Mouse (Mus musculus) ES-Bruce4 (cell line): ENCODE data around the gene Gsap. TPM values are rescaled to one million over a fixed set of nuclear protein-coding genes. Genes with fewer than 3 reads are reported as not detected.

Experiments
- H3K27ac ChIP-seq: 2 replicates; pipeline ENCODE4 v1.5.1; 2012; ENCODE audit warnings: low read length, inconsistent platforms; ENCODE audit not compliant: insufficient read depth
- H3K27me3 ChIP-seq: 2 replicates; pipeline ENCODE4 v1.6.1; 2012; ENCODE audit warnings: mild to moderate bottlenecking, low read length, inconsistent platforms; ENCODE audit not compliant: control insufficient read depth, poor library complexity, insufficient read depth, severe bottlenecking
- H3K36me3 ChIP-seq: 2 replicates; pipeline ENCODE4 v1.6.1; 2012; ENCODE audit warnings: inconsistent platforms, mild to moderate bottlenecking, low read length, moderate library complexity; ENCODE audit not compliant: control insufficient read depth, poor library complexity, insufficient read depth, severe bottlenecking
- H3K4me1 ChIP-seq: one replicate; pipeline ENCODE4 v1.8.1; 2011; ENCODE audit warnings: low read length; ENCODE audit not compliant: control insufficient read depth, insufficient read depth
- H3K4me3 ChIP-seq: 2 replicates; pipeline ENCODE4 v1.5.1; 2011; ENCODE audit warnings: low read depth, mild to moderate bottlenecking, low read length
- H3K9ac ChIP-seq: 2 replicates; pipeline ENCODE4 v1.6.1; 2012; ENCODE audit warnings: low read depth, mild to moderate bottlenecking, inconsistent platforms; ENCODE audit not compliant: poor library complexity, severe bottlenecking
- H3K9me3 ChIP-seq: replicated peaks from 2 replicates; pipeline ENCODE4 v1.6.1; 2012; ENCODE audit warnings: mild to moderate bottlenecking, low read length, inconsistent platforms; ENCODE audit not compliant: control insufficient read depth, poor library complexity, insufficient read depth, severe bottlenecking
- CTCF ChIP-seq: IDR thresholded peaks from one replicate; pipeline ENCODE4 v1.8.1; 2011; ENCODE audit warnings: low read depth, low read length
- EP300 ChIP-seq: IDR thresholded peaks from 2 replicates; pipeline ENCODE4 v1.6.1; 2011; ENCODE audit warnings: low read depth, low read length; ENCODE audit not compliant: insufficient read depth
- POLR2A ChIP-seq: IDR thresholded peaks from one replicate; pipeline ENCODE4 v1.8.1; 2011; ENCODE audit warnings: low read length; ENCODE audit not compliant: insufficient read depth
- polyA plus RNA-seq: library from polyadenylated mRNA; stranded (reverse); fragments of >200 nt; gene quantifications from 2 replicates; pipeline ENCODE4 v1.2.4, GENCODE M21; 2011; ENCODE audit warnings: low read depth; ENCODE audit not compliant: missing spikeins, insufficient read depth, insufficient read length

Gsap gene
- polyA plus RNA-seq, 1 experiment: 8.9 TPM

DNA sequence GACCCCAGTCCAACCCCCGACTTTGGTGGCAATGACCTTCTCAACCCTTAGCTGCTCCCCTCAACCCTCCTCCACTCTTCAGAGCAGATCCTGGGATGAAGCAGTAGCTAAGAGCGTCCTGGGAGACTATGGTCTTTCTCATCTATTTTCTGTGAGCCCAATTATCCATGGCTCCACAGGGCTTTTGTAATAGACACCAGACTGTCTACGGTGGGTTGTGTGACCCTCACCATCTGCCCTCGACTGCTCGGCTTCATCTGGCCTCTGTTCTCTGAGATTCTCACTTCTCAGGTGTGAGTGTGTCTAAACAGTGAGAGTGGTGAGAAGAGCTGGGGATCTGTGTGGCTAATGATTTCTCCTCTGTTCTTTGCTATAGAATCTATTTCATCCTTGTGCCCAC, 121.1 kb downstream of the Gsap start:
- TF ChIP-seq CTCF: no peak
- no peak for TF ChIP-seq EP300
- no peak for TF ChIP-seq POLR2A
- Histone ChIP-seq H3K27me3 (no peaks in the 10 kb centered on the region), H3K4me1 (no peaks in the 10 kb centered on the region), H3K27ac (no peak overlapping the region), H3K4me3 (no peak overlapping the region), H3K9ac (no peak overlapping the region), H3K36me3 (no peaks in the 10 kb centered on the region), H3K9me3 (no peaks in the 10 kb centered on the region)

DNA sequence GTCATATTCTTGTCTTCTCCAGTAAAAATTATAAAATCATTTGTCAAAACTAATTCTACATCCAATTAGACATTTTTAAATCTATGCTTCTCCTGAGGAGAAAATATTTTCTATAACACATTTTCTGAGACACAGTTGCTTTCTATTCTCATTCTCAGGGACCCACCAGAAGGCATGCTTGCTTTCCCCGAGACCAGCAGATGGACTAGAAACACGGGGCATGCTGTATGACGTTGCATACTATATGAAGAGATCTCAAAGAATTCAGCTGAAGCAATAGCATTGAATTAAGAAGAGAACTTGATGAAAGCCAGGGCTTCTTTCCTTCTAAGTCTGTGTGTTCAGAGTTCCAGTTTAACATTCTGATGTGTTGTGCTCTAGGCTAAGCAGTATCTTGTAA, 128.6 kb downstream of the Gsap start:
- no peak overlapping the region for H3K27ac ChIP-seq
- no peak overlapping the region for H3K4me3 ChIP-seq
- no peak for TF ChIP-seq EP300
- no peak for TF ChIP-seq CTCF
- TF ChIP-seq POLR2A: no peak
- H3K9me3 ChIP-seq: no peaks in the 10 kb centered on the region
- H3K27me3 ChIP-seq: no peaks in the 10 kb centered on the region
- no peaks in the 10 kb centered on the region for H3K36me3 ChIP-seq
- no peak overlapping the region for H3K9ac ChIP-seq
- H3K4me1 ChIP-seq: no peaks in the 10 kb centered on the region

DNA sequence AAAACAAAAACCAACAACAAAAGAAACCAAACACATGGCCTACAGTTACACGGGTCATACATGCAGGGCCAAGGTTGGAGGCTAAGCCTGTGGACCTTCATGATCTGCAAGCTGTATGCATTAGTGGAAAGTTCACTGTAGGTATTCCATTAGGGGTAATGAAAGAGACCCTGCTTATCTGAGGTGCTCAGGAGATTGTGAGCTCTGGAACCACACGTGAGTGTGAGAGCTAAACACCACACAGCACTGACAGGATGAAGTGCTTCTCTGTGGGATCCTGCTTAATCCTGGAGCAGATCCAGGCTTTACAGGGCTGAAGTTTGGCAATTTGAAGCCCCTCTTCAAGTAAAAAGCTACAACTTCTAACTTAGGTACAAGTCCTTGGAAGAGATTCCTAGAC, 134.1 kb downstream of the Gsap start:
- no peaks in the 10 kb centered on the region for H3K36me3 ChIP-seq
- H3K4me3 ChIP-seq: no peak overlapping the region
- no peaks in the 10 kb centered on the region for H3K9me3 ChIP-seq
- TF ChIP-seq CTCF: no peak
- TF ChIP-seq EP300: no peak
- no peak for TF ChIP-seq POLR2A
- H3K9ac ChIP-seq: no peak overlapping the region
- no peaks in the 10 kb centered on the region for H3K27me3 ChIP-seq
- H3K4me1 ChIP-seq: no peaks in the 10 kb centered on the region
- no peak overlapping the region for H3K27ac ChIP-seq

DNA sequence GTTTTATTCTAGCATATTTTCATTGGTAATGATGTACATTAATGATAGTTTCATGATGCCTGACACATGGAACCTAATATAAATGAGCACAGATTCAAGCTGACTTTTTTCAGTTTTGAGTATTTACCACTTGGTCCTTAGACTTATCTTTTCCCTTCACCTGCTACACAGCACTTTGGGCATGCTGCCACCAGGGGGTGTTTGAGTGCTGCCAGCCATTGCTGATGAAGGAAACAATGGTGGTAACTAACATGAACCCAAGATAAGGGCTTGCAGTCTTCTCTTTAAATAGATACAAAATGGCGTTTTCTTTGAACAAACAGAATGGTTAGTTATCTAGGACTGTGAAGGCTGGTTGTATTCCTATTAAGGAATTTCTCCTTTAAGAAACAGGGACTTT, 140.4 kb downstream of the Gsap start:
- Histone ChIP-seq H3K4me3 (no peak overlapping the region), H3K27ac (no peak overlapping the region), H3K9me3 (no peaks in the 10 kb centered on the region), H3K9ac (no peak overlapping the region), H3K27me3 (no peaks in the 10 kb centered on the region), H3K4me1 (no peaks in the 10 kb centered on the region), H3K36me3 (no peaks in the 10 kb centered on the region)
- TF ChIP-seq CTCF: peak; percentile 86
- TF ChIP-seq POLR2A: no peak
- TF ChIP-seq EP300: no peak

DNA sequence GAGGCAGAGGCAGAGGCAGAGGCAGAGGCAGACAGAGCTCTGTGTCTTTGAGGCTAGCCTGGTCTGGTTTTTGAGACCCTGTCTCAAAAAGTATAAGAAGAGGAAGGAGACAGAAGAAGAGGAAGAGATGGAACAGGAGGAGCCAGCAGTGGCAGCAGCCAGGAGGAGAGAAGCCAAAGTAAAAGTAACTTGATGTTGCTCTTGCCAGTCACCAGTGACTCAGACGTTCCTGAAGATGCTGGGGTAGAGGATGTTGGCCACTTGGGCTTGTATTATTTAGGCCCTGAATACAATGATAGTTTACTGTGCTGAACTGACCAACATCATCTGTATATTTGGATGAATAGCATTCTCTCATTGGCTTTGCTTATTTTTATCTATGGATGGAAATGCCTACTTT, 142.5 kb downstream of the Gsap start:
- H3K27me3 ChIP-seq: no peaks in the 10 kb centered on the region
- H3K4me3 ChIP-seq: no peak overlapping the region
- no peak for TF ChIP-seq CTCF
- no peak for TF ChIP-seq EP300
- no peak for TF ChIP-seq POLR2A

DNA sequence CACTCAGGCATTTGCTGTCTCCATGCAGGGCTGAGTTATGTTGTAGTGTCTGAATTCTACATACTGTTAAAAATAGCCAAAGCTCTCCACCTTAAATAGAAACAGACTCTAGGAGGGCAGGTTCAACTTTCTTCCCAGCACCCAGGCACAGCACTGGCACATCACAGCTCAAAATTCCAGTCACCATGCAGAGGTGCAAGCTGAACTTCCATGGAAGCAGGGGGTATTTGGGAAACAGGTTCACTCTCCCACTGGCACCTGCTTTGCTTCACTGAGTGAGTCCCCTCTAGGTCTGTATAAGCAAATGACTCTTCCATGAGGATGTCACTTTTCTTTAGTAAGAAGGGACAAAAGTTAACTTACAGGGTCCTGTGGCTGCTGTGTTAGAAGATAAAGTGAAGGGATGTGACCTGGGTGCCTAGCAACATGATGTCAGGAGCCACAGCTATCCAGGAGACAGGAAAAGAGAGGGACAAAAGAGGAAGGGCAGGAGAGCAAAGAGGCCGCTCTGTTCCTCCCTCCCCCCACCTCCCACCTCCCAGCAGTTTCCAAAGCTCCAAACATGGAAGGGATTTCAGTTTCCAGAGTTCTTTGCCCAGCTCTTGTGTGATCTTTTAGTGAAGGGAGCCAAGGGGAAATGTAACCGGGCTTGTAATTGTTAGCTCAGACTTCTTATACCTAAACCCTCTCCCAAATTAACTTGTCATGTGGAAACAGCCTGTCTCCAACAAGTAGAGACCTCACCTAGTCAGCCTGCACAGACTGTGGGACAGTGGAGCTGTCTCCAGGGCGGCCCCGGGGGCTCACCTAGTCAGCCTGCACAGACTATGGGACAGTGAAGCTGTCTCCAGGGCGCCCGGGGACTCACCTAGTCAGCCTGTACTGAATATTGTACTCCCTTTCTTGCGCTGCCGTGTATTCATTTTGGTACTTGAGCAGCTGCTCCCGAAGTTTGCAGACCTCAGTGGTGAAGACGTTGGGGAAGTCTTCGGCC, 143.9 kb downstream of the Gsap start:
- H3K9me3 ChIP-seq: peaks cover 9% of the 10 kb centered on the region
- no peak overlapping the region for H3K9ac ChIP-seq
- no peak overlapping the region for H3K27ac ChIP-seq
- H3K36me3 ChIP-seq: no peaks in the 10 kb centered on the region
- H3K27me3 ChIP-seq: no peaks in the 10 kb centered on the region
- no peaks in the 10 kb centered on the region for H3K4me1 ChIP-seq
- peak overlapping the region; percentile 50 for H3K4me3 ChIP-seq
- TF ChIP-seq EP300 (no peak), CTCF (no peak), POLR2A (no peak)

More for the DNA sequence above, 142.5 kb downstream of the Gsap start:
- no peaks in the 10 kb centered on the region for H3K4me1 ChIP-seq
- H3K9me3 ChIP-seq: peaks cover 5% of the 10 kb centered on the region; the same call in 1 of the 2 replicates
- H3K27ac ChIP-seq: no peak overlapping the region
- no peaks in the 10 kb centered on the region for H3K36me3 ChIP-seq
- no peak overlapping the region for H3K9ac ChIP-seq
